Mouse (Mus musculus): ENCODE measurements around the gene Fam163b.

DNA sequence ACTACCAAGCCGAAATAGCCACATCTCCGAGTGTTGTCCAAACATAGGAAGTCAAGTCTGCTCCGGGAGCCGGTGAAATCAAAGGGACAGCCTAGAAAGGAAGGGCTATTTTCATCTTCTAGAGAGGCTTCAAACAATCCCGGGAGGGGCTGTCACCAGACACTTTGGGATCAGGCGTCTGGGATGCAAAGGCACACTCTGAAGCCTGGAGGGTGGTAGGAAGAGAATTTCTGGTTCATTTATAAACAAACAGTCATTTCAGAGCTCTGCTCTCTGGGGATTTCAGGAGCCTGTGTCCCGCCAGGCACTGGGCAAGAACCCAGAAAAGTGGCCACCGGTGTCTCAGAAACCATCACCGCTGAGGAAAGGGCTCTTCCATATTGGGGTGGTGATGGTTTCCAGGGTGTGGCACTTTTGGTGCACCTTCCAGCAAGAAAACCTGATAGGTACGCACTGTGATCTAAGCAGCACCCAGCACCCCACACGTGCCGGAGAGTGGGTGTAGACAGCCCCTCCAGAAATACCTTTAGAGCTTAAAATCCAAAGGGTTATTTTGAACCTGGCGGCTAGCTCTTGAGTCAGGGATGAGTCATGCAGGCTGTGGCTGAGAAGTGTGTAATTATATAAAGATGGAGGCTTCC, 45.8 kb downstream of the Fam163b start:
- no peak for TF ChIP-seq CTCF (IDR thresholded peaks at IDR 0.05; ENCODE audit: extremely low read depth, insufficient read depth, low read length)
- TF ChIP-seq POLR2A (IDR thresholded peaks at IDR 0.05; ENCODE audit: extremely low read depth, insufficient read depth, low read length), result no peak
